Mouse (Mus musculus) T-helper 17 cell (primary cell): Measurements from ENCODE around the gene Nhlh1.

Source experiments
- in situ Hi-C, 2 experiments: fragments of 300-600 bp; cut with MboI, MseI; formaldehyde crosslinking; loops; 1 replicate in 1 of 2; 2 replicates in 1 of 2; pipeline ENCODE4 v1.15.1; 2025; ENCODE audit warnings: high pct_unique_total_duplicates in 2 of 2

The Nhlh1 gene

DNA sequence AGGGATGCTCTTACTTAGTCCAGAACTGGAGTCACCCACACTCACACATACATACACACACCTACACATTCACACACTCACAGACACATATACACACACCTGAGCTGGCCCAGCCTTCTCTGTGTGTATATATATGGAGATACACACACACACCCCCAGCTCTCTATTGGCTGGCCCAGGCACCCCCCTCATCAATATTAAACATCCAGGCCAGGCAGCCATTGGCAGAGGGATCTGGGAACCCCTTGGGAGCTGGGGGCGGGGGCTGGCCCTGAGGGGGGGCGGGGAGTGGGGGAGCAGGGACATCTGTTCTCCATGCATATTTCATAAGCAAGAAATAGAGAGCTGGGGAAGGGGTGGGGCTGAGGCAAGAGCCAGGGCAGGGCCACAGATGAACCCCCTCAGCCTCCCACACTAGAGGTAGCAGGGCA lies at the start of gene Nhlh1:
TSS of gene Nhlh1 (minus strand) at position 83 of the 431 bp plus-strand sequence.
- in situ Hi-C loops, result no loop called here

DNA sequence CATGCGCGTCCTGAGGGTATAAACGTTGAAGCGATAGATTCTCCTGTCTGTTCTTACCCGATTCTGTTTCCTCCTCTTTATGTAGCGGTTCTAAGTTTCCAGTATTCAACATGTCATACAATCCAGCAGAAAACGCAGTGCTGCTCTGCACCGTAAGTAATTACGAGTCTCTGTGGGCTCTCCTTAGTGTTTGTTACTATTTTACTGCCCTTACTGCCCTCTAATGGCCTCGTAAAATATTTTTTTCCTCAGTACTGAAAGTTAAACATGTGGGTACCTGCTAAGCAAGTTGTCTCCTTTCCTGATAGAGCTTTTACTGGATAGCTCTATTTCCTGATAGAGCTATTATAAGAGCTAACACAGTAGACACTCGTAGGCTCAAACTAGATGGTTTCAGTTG lies 47.7 kb upstream of the Nhlh1 start:
- in situ Hi-C loops, result no loop called here

DNA sequence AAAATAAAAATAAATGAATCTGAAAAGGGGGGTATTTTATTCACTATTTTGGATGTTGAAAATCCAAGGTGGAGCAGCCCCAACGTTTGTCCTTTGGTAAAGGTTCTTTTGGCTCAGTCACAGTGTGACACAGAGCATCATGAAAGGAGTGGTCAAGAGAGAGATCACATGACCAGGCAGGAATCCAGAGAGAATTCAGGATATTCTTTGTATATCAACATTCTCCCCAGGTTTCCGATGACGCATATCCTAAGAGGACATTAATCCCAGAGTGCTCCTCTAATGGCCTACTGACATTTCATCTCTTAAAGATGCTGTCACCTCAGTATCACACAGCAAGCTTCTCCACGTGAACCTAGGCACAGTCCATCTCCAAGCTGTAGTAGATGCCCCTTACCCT lies 46.2 kb upstream of the Nhlh1 start:
- in situ Hi-C loops, result no loop called here

DNA sequence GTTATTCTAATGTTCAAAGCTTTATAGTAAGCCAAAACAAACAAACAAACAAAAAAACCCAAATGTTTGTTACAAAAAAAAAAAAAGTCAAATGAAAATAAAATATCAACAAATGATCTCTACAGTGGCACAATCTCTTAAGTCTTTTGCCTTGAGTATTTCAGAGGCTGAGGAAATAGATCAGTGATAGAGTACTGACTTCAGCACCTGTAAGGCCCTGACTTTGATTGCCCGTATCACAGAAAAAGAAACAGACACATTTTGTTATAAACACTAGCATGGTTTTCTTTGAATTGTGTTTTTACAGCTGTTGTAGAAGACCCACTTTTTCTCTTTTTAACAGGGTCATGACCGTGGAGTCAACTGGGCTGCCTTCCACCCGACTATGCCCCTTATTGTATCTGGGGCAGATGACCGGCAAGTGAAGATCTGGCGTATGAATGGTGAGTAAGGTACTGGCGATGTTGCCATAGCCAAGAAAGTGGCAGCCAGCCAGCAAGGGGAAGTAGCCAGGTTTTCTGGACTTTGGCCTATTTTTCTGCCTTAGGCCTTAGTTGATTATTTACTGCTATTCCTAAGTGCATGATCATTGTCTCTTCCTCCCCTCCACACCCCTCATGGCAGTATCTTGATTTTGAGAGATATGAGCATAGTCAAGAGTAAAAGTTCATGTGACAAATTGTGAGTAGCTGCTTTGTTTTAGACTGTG lies 42.1 kb upstream of the Nhlh1 start:
- in situ Hi-C loops, result no loop called here

DNA sequence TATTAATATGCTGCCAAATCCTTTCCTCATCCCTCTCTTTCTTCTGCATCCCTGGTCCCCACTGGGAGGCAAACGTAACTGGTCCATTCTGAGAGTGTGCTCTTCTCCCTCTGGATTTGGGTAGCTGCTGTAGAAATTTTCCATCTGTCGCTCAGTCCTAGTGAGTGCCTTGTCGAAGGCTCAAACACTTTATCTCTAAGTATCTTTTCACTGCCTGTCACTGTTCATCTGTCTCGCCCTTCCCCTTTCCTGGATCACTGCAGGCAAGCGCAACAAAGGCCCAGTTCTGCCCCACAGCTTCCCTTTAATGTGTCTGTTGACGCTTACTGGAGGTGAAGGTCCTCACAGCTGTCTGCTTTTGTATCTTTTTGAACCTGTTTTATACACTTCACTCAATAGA lies 37.8 kb upstream of the Nhlh1 start:
- in situ Hi-C loops, result no loop called here

DNA sequence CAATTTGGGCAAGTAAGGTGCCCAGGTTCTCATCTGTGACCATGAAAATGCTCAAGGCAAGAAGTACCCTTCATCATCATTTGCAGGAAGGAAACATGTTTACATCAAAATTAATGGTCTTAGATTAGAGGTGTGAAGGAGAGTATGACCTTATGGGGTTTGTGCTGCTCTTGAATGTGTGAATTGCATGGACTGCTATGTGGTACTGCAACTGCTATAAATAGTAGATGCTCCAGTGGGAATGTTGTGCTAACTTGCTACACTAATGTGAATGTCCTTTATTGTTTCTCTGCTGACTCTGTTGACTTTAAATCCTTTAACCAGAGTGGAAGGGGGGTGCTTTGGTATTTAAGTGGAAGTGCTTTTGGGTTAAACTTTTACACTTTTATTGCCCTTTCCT lies 36.9 kb upstream of the Nhlh1 start:
- in situ Hi-C loops, result no loop called here

DNA sequence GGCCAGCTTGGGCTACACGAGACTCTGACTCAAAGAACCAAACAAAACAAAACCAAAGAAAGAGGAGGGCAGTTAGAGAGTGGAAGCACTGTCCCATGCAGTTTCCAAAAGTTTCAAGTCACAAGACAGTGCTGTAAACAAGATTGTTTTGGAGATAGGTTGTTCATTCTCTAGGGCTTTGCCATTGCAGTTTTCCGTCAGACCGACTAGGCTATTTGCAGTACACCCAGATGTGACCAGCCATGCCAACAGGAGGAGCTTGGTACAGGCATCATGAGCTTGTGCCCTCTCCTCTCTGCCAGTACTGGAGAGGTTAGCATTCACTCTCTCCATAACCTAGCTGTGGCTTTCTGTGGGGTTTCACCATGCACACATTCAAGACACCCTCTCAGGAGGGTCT lies 36.1 kb upstream of the Nhlh1 start:
- in situ Hi-C loops, result no loop called here

DNA sequence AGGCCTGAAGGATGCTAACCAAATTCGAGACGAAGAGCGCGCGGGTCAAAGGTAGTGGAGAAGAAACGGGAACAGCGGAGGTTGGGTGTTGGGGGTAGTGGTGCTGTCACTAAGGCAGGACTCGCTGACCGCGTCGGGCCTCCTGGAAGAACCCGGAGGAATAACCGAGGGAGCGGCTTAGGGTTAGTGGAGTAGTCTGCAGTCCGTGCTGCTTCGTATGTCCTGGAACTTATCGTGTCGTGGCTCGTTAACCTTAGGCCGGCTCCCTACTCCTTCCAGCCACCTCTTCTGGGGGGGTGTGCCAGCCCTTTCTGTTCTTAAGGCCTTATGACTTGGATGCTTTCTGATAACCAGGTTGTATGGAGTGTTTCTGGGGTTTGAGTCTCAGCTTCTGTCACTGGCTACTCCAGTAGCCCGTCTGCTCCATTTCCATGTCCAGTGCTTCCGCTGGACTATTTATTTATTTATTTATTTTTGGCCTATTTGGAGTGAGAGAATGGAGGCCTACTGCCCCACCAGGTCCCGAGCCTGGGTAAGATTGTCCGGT lies 25.6 kb upstream of the Nhlh1 start:
- in situ Hi-C loops, result no loop called here

DNA sequence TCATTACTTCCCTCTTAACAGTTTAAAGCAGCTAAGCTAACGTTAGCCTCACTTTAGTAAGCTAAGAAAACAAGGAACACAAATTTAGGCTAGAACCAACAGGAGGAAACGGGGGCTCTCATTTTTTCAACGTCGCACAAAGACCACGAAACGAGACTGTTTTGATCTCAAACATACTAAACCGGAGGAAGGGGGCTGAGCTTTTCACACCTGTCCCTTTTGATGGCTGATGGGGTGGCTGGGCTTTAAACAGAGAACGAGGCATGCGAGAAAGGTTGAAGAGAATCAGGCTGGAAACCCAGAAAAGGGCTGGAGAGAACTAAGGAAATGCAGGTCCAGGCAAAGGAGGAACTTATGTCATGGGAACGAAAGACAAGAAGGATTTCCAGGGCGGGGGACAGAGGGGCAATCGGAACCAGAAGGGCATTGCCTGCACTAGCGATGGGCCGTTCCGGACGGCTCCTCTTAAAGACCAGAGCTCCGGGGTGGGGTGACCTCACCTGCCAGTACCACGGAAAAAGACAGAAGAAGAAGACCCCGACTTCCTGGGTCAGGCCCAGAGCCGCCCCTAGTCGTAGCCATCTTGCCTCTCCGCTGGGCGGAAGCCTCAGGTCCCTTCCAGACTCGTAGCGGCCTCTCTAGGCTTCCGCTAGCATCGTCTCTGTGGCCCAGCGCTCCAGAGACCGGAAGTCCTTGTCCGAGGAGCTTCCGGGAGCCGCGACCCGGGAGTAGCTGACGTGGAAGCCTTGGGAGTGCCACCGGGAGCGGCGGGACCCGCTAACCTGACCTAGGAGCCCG lies 24.9 kb upstream of the Nhlh1 start, which contains the start of the genes Copa and Ncstn:
TSS of gene Copa (plus strand) at position 429 of the 798 bp plus-strand sequence.
TSS of gene Ncstn (minus strand) at position 695 of the 798 bp plus-strand sequence.
- in situ Hi-C loops, result no loop called here

DNA sequence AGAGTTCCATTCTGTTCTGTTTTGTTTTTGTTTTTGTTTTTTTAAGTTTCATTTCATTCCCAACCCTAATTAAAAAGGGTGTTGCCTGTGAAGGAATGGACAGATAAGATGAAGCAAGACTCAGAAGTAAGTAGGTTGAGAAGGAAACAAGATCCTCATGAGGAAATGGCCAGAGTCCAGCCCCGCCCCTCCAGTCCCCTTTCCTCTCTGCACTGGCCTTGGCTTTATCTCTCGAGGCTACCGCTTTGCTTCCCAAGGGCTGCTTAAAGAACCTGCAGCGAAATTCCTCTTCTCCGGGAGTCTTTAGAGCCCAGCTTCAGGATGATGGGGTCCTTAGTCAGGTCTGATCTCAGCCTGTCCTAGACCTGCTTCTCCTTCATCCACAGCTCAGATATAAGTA lies 20.6 kb upstream of the Nhlh1 start:
- in situ Hi-C loops, result no loop called here

DNA sequence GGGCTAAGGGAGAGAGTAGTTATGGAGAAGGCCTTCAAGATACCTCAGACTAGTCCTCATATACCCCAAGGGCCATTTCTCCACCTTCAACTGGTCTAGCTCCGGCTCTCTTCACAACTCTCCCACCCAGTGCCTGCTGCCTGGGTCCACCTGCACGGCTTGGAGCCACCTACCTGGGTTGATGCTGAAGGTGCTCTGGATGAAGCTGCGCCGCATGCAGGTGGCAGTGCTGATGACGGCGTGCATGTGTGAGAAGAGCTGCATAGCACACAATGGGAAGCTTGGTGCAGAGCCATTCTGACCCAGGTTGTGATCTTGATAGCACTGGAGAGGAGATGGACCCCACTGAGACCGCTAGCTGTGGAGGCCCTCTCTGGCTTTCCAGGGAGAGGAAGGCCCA lies 15.2 kb upstream of the Nhlh1 start:
- in situ Hi-C loops, result no loop called here

DNA sequence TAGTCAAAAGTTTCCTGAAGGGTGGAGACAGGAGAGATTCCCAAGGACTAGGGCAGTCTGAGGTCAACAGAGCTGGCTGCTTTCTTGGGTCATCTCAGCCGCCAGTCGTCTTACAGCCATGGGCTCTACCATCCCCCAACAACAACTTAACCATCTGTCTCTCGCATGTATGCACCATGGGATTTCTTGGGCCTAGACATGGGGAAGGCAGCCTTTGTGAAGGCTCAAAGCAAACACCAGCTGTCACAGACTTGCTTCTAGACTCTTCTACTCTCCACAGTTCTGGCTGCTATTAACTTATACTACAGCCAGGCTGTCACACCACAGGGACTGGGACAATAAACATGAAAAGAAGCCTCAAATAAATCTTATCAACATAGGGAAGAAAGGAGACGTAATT lies 14.2 kb upstream of the Nhlh1 start:
- in situ Hi-C loops, result no loop called here

DNA sequence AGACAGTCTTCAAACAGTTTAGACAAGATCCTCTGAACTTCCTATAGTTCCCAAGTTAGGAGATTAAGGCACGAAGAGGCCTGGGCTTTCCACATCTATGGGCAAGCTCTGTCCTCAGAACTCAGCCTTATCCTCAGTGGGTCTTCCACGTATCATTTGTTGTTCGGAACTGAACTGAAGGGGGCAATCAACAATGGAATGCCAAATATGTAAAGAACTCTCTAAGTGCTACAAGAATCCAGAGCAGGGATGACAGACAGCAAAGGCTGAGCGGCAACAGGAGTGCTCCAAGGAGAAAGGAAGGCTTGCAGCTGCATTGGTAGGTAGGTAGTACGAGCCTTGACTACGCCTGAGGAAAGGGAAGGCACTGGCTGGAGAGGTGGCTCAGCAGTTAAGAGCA lies 12.9 kb upstream of the Nhlh1 start:
- in situ Hi-C loops, result no loop called here

DNA sequence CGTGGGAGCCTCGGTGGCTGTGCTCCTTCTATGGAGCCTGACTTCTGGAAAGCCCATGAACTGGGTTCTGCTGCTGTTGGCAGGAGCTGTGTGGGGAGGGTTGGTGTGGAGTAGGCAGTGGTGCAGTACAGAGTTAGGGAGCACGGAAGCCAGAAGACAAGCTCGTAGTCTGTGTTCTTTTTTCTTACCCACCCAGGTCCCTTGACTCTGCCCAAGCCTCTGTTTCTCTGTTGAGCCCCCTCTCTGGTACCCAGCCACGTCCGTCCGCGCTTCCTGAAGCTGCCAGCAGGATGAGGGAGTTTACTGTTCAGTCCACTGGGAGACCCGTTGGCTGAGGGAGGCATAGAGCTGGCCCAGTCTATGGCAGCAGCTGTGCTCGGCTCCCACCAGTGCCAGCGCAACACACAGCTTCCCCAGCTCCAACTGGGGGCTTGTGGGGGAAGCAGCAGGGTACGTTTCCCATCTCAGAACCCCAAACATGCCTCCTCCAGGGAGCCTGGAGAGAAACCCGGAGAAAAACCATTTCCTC lies 7.3 kb upstream of the Nhlh1 start:
- in situ Hi-C loops, result no loop called here

DNA sequence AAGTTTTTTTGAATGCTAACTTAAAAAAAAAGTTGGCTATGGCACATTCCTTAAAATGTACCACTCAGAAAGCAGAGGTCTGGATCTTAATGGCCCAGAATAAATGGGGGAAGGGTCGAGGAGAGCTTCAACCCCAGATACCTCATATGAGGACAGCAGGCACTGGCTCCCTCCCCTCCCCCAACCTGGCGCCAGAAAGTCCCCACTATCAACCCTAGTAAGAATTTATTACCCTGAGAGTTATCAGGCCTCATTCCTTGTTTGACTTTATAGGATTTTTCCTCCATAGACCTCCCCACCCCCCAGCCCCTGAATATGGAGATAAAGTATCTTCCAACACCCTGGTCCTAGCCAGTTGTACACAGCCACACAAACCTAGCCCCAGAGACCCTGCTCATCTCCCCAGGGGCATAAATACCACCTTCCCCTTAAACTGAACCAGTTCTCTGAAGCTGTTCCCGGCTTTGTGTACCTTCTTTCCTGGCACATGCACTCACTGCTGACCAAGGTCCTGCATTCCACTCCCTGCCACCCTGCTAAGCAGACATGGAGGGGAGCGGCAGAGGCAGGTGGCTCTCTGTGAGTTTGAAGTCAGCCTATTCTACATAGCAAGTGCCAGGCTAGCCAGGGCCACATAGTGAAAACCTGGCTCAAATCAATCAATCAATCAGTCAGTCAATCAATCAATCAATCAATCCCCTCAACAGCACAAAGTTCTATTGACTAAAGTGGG lies 6.1 kb upstream of the Nhlh1 start:
- in situ Hi-C loops, result no loop called here

DNA sequence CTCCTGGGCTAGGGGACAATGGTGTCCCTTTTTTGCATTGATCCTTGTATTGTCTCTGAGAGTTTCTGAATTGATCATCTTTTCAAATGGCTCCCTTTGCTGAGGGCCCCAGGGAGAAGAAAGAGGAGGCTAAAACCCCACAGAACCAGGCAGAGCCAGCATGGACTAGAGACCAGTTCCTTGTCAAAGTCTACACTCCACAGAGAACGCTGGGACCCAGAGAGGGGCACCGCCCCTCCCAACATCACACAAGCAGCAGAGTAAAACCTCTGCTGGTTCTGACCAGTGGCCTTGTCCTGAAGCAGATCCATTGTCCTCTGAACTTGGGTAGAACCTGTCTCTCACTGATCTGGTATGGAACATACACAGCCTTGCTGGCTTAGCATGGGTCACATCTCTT lies 4.7 kb upstream of the Nhlh1 start:
- in situ Hi-C loops, result no loop called here

DNA sequence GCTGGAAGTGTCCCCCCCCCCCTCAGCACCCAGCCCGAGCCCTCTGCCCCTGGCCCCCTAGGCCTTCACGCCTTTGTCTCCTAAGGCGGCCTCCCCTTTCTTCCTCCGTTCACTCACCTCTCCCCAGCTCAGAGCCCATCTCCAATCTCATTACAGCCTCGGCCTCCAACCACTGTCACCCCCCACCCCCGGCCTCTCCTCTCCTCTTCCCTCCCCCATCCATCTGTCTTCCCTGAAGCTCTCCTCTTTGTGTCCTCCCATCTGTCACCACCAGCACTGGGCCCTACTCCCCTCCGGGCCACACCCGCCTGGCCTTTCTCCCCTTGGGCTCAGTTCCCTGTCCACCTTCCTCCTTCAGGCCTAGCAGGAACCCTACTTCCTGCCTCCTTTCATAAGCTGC lies 3.8 kb upstream of the Nhlh1 start:
- in situ Hi-C loops, result no loop called here

DNA sequence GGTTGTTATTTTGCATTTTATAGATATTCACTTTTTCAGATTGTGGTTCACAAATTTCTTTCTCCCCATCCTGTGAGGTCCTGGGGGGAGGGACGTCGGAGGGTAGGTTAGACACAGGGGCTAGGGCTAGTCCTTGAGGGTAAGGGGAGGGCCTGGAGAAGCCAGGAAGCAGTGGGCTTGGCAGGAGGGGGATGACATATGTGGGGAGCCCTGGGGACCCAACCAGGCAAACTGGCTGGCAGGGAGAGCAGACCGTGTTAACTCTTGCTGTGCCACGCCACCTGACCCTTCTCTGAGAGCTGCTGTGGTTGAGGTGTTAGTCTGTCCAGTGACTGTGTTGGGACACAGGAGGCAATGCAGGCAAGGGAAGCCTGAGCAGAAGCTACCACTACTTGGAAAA lies 3.3 kb upstream of the Nhlh1 start:
- in situ Hi-C loops, result no loop called here

DNA sequence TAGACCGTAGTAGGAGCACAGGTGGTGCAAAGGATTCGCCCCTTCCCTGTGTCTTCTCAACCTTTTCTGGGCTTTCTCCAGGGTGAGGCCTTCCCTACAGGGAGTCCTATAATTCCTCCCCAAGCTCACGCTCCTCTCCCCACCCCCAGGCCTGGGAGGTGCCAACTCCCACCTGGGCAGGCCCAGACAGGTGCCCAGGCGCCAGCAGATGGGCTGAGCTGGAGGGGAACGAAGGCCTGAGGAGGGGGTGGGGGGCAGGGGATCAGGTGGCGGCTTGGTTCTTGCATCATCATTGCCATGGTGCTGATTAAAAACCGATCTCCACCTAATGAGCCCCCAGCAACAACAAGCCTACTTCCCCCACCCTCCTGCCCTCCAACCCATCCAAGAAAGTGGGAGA lies 1.5 kb upstream of the Nhlh1 start:
- in situ Hi-C loops, result no loop called here

DNA sequence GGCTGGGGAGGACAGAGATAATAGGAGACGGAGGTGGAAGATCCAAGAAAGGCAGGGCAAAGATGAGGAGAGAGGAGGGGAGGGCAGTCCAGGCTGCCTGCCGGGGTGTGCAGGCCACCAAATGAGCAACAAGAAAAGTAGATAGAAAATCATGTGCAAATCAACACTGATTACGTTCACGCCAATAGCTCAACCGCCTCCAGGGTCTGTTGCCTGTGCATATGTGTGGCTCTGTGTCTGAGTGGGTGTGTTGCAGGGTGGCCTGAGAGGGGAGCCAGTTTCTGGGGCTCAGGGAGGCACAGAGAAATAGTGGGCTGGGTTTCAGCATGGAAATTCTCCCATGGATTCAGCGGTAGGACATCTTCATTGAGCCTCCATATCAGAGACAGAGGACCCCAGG lies 948 bp upstream of the Nhlh1 start:
- in situ Hi-C loops, result no loop called here

DNA sequence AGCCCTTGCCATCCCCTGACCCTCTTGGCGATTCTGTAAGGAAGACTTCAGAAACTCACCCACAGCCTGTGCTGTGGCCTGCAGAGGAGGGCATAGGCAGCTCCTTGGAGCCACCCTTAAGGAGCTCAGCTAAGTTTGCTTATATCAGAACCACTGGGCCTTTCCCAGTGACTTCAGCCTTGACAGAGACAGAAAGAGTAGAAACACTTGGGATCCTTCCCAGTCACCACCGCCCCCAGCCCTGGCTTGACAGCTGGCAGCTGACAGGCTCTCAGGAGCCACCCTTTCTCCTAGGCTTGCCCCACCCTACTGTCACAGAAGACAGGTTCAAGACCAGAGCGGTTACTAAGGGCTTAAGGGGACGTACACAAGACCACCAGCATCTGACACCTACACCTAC lies 1.1 kb downstream of the Nhlh1 start:
- in situ Hi-C loops, result no loop called here
